Mouse (Mus musculus): ENCODE measurements at regions not wholly inside any gene's neighbourhood (a gene's known extent, or its start where the extent isn't known, plus 50 kb on each side); places are given as distances from the start of the nearest gene placed in this dataset.

DNA sequence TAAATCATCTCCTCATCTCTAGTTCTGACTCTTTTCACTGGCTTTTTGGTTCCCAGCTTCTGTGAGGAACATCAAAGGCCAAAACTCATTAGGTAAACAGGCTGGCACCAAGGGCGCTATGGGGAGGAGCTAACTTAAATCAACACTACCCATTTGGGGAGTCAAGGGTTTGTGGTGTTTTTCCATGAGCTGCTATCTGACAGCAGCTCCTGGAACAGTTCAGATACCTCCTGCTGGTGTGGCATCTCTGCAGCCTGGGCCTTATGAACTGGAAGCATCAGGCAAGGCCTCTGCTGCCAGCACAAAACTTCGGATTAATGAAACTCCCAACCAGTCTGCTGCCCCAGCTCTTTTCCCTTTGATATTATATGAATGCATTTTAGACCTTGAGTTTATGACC is 328.8 kb downstream of the Gm11361 start:
- TF ChIP-seq CTCF (conservative IDR thresholded peaks at IDR 0.05 in 1 of 2, IDR thresholded peaks at IDR 0.05 in 1 of 2; ENCODE audit: low read depth in 2 of 2, low read length in 2 of 2), result no peak
- TF ChIP-seq USF2 (conservative IDR thresholded peaks at IDR 0.05; ENCODE audit: low read depth, low read length), result no peak
- TF ChIP-seq USF1 (IDR thresholded peaks at IDR 0.05; ENCODE audit: low read depth, low read length), result no peak
- no peak for TF ChIP-seq POLR2A (IDR thresholded peaks at IDR 0.05; ENCODE audit: low read depth, low read length)
- no peak for TF ChIP-seq RCOR1 (conservative IDR thresholded peaks at IDR 0.05; ENCODE audit: low read depth, low read length)
- TF ChIP-seq MAZ (IDR thresholded peaks at IDR 0.05; ENCODE audit: low read depth, low read length), result no peak
- TF ChIP-seq MEF2A (IDR thresholded peaks at IDR 0.05; ENCODE audit: borderline replicate concordance, low read depth, low read length), result no peak
- TF ChIP-seq JUND (conservative IDR thresholded peaks at IDR 0.05; ENCODE audit: low read depth, low read length), result no peak

All from CH12.LX (cell line).